Mouse (Mus musculus) urinary bladder, postnatal 0 days (tissue): ENCODE results near the gene Cep162. TPM values are rescaled to one million over a fixed set of nuclear protein-coding genes. Genes with fewer than 3 reads are reported as not detected.

Experiments used
- polyA plus RNA-seq: library from polyadenylated mRNA; unstranded; fragments of >200 nt; fragmentation: Nextera tagmentation; extraction: Ambion mirVana; gene quantifications from 2 replicates; pipeline ENCODE4 v1.2.1, GENCODE M21; 2015

The Cep162 gene
- 2.5 and 2.7 TPM in 2 replicates for polyA plus RNA-seq

GRCm38 (mm10) chr9:87254903-87255695, at the start of gene Cep162:
TSS of gene Cep162 (minus strand) at chr9:87255536.

GRCm38 (mm10) chr9:87144106-87144505, 111.2 kb downstream of the Cep162 start, which contains the start of gene Mrap2:
TSS of gene Mrap2 (plus strand) at chr9:87144306.

Other genes starting within 250 kb of the Cep162 start
- not detected in 2 replicates for gene Ripply2, start 240.0 kb downstream of the Cep162 start, polyA plus RNA-seq
- gene Cyb5r4, start 233.5 kb downstream of the Cep162 start, polyA plus RNA-seq = 45.3 and 47.8 TPM in 2 replicates
- not detected in 2 replicates for gene Mrap2, start 111.2 kb downstream of the Cep162 start, polyA plus RNA-seq